Mouse (Mus musculus) forebrain, embryonic 12.5 days (tissue): ENCODE data around the gene Trim62. TPM values are rescaled to one million over a fixed set of nuclear protein-coding genes. Genes with fewer than 3 reads are reported as not detected.
A peak's percentile ranks its signal among the peaks of the same experiment; 100 is the strongest.
"Not testable (repeated sequence)": the region's sequence is repeated elsewhere in the genome, so short reads cannot be mapped to it uniquely, and the experiment has no call there.

ENCODE experiments used
- ATAC-seq: fragments of 200-750 bp; cut with Nextera tagmentation; 2 replicates; pipeline ENCODE4 v1.8.0; 2017; ENCODE audit warnings: moderate TSS enrichment; ENCODE audit not compliant: low FRiP score
- H3K27ac ChIP-seq: fragments of 300-500 bp; sonication (generic); 2 replicates; pipeline ENCODE4 v1.5.1; 2016; ENCODE audit warnings: mild to moderate bottlenecking
- H3K27me3 ChIP-seq: fragments of 300-500 bp; sonication (generic); 2 replicates; pipeline ENCODE4 v1.6.1; 2016; ENCODE audit warnings: mild to moderate bottlenecking
- H3K36me3 ChIP-seq: fragments of 300-500 bp; sonication (generic); replicated peaks from 2 replicates; pipeline ENCODE4 v1.6.1; 2016; ENCODE audit warnings: mild to moderate bottlenecking
- H3K4me1 ChIP-seq: fragments of 300-500 bp; sonication (generic); 2 replicates; pipeline ENCODE4 v1.6.1; 2016
- H3K4me2 ChIP-seq: fragments of 300-500 bp; sonication (generic); 2 replicates; pipeline ENCODE4 v1.6.1; 2016; ENCODE audit warnings: mild to moderate bottlenecking, moderate library complexity
- H3K4me3 ChIP-seq: fragments of 300-500 bp; sonication (generic); replicated peaks from 2 replicates; pipeline ENCODE4 v1.5.1; 2016; ENCODE audit warnings: mild to moderate bottlenecking
- H3K9ac ChIP-seq: fragments of 300-500 bp; sonication (generic); 2 replicates; pipeline ENCODE4 v1.6.1; 2016; ENCODE audit warnings: mild to moderate bottlenecking
- H3K9me3 ChIP-seq: fragments of 300-500 bp; sonication (generic); 2 replicates; pipeline ENCODE4 v1.6.1; 2016
- WGBS: fragments of 180-500 bp; shearing (Covaris S2); methylation state at CpG from one replicate; pipeline ENCODE4 v1.1.7; 2016; 5-methylcytosine and 5-hydroxymethylcytosine counted together
- polyA plus RNA-seq: library from polyadenylated mRNA; unstranded; fragments of >200 nt; fragmentation: Nextera tagmentation; extraction: Ambion mirVana; gene quantifications from 2 replicates; pipeline ENCODE4 v1.2.1, GENCODE M21; 2016

The Trim62 gene
- polyA plus RNA-seq, 1 experiment from 2014 or later = 12.6 TPM

- H3K27ac ChIP-seq, ATAC-seq, H3K4me1 ChIP-seq, H3K4me2 ChIP-seq, H3K4me3 ChIP-seq, H3K36me3 ChIP-seq, H3K27me3 ChIP-seq, H3K9ac ChIP-seq, H3K9me3 ChIP-seq: not testable (repeated sequence)
Observed at GRCm38 (mm10) chr4:128858226-128858625, 25.2 kb upstream of the Trim62 start.

DNA sequence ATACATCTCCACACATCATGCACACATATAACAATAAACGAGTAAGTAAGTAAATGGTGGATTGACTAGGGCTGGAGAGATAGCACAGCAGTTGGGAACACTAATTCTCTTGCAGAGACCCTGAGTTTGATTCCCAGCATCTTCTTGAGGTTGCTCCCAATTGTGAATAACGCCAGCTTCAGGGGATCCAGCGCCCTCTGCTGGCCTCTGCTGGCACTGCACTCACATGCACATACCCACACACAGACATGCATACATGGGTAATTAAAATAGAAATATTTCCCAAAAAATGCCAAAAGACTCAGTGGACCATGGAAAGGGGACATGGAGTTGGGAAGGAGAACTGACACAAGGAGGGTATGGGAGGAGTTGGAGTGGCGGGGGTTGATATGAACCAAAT, 24.5 kb upstream of the Trim62 start:
- Histone ChIP-seq H3K9ac (no peak overlapping the region), H3K4me1 (peaks cover 4% of the 10 kb centered on the region; the same call in 1 of the 2 replicates), H3K27ac (no peak overlapping the region), H3K27me3 (no peaks in the 10 kb centered on the region), H3K9me3 (peaks cover 2% of the 10 kb centered on the region; the same call in 1 of the 2 replicates), H3K4me3 (no peak overlapping the region), H3K4me2 (no peak overlapping the region), H3K36me3 (no peaks in the 10 kb centered on the region)
- no peak for ATAC-seq
- WGBS = 71% methylated on average over 4 of the region's 4 CpGs

- Histone ChIP-seq H3K9me3 (no peaks in the 10 kb centered on the region), H3K36me3 (no peaks in the 10 kb centered on the region), H3K4me1 (peaks cover 9% of the 10 kb centered on the region), H3K9ac (no peak overlapping the region), H3K27me3 (peaks cover 10% of the 10 kb centered on the region), H3K4me2 (no peak overlapping the region), H3K27ac (peak overlapping the region; percentile 21; the same call in 1 of the 2 replicates), H3K4me3 (no peak overlapping the region)
- 61% methylated on average over 19 of the region's 19 CpGs for WGBS
- ATAC-seq = no peak
Observed at GRCm38 (mm10) chr4:128872992-128873391, 10.4 kb upstream of the Trim62 start.

GRCm38 (mm10) chr4:128874062-128874461, 9.3 kb upstream of the Trim62 start:
- H3K4me3 ChIP-seq = no peak overlapping the region
- H3K27me3 ChIP-seq = peaks cover 14% of the 10 kb centered on the region
- no peaks in the 10 kb centered on the region for H3K9me3 ChIP-seq
- WGBS = 96% methylated on average over 17 of the region's 17 CpGs
- H3K36me3 ChIP-seq = no peaks in the 10 kb centered on the region
- H3K27ac ChIP-seq = no peak overlapping the region
- peaks cover 18% of the 10 kb centered on the region for H3K4me1 ChIP-seq
- ATAC-seq = no peak
- no peak overlapping the region for H3K4me2 ChIP-seq
- H3K9ac ChIP-seq = no peak overlapping the region

GRCm38 (mm10) chr4:128875439-128875838, 7.9 kb upstream of the Trim62 start:
- no peak overlapping the region for H3K4me2 ChIP-seq
- no peak for ATAC-seq
- WGBS = 93% methylated on average over 11 of the region's 11 CpGs
- H3K27ac ChIP-seq = no peak overlapping the region
- H3K4me1 ChIP-seq = peaks cover 27% of the 10 kb centered on the region
- no peaks in the 10 kb centered on the region for H3K9me3 ChIP-seq
- H3K36me3 ChIP-seq = no peaks in the 10 kb centered on the region
- H3K4me3 ChIP-seq = no peak overlapping the region
- peaks cover 14% of the 10 kb centered on the region for H3K27me3 ChIP-seq
- H3K9ac ChIP-seq = no peak overlapping the region

- H3K36me3 ChIP-seq = no peaks in the 10 kb centered on the region
- no peaks in the 10 kb centered on the region for H3K9me3 ChIP-seq
- H3K27ac ChIP-seq = peak overlapping the region; percentile 53
- H3K4me3 ChIP-seq = no peak overlapping the region
- WGBS = 9% methylated on average over 6 of the region's 6 CpGs
- peaks cover 27% of the 10 kb centered on the region for H3K4me1 ChIP-seq
- H3K27me3 ChIP-seq = peaks cover 18% of the 10 kb centered on the region
- no peak overlapping the region for H3K9ac ChIP-seq
- peak; percentile 41; the same call in 1 of the 2 replicates for ATAC-seq
- no peak overlapping the region for H3K4me2 ChIP-seq
Observed at GRCm38 (mm10) chr4:128877520-128877919, 5.9 kb upstream of the Trim62 start.

DNA sequence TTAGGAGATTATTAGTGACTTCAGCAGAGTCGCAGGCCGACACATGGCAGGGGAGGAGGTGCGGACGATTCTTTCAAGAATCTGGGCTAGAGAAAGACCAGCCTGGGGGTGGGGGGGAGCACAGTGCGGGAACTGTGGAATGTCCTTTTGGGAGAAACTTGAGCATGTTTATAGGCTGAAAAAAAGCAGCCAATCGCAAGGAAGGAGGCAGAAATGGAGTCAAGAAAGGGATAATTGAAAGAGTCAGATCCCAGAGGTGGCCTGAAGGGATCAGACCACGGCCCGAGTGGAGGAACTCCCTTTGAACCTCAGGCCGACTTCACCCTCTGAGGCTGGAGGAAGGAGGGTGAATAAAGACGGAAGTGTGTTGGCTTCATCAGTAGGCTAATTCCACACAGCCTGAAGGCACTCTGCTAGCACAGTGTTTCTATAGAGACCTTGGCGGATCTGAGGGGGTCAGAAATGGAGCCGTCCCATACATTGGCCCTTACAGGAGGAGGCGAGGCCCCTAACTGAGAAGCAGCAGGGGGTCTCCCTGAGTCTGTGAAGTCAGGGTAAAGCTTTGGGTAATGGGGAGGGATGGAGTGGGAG, 4.4 kb upstream of the Trim62 start:
- Histone ChIP-seq H3K4me1 (peaks cover 33% of the 10 kb centered on the region), H3K27me3 (peaks cover 18% of the 10 kb centered on the region), H3K4me2 (peak overlapping the region; percentile 33; the same call in 1 of the 2 replicates), H3K9ac (no peak overlapping the region), H3K27ac (peak overlapping the region; percentile 63; the same call in 1 of the 2 replicates), H3K36me3 (no peaks in the 10 kb centered on the region), H3K9me3 (no peaks in the 10 kb centered on the region), H3K4me3 (no peak overlapping the region)
- ATAC-seq = 0 out of 2 replicates have a peak, but pooled peaks have one; percentile 19
- 4% methylated on average over 13 of the region's 13 CpGs for WGBS

DNA sequence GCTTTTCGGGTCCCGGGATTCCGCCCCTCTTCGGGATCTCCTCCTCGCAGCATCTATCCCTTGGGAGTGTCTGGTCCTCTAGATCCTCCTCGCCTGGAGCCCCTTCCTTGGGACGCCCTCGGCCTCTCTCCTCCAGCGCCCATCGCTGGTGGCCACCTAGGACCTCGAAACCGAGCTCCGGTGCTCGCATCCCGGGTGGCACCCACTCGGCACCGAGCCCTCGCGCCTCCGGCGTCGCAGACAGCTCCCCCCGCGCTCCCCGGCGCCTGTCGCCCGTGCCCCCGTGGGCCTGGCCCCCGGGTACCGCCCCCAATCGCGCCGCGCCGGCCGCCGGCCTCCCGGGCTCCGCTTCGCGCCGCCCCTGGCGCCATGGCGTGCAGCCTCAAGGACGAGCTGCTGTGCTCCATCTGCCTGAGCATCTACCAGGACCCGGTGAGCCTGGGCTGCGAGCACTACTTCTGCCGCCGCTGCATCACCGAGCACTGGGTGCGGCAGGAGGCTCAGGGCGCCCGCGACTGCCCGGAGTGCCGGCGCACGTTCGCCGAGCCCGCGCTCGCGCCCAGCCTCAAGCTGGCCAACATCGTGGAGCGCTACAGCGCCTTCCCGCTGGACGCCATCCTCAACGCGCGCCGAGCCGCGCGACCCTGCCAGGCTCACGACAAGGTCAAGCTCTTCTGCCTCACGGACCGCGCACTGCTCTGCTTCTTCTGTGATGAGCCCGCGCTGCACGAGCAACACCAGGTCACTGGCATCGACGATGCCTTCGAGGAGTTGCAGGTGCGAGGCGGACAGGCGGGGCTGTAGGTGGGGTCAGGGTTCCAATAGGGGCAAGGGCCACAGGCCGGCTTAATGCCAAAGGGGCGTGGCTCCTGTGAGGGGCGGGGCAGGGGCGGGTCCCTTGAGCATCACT, 676 bp downstream of the Trim62 start:
- H3K36me3 ChIP-seq = no peaks in the 10 kb centered on the region
- ATAC-seq = peak; percentile 70
- peak overlapping the region; percentile 73 for H3K4me3 ChIP-seq
- peak overlapping the region; percentile 57 for H3K27ac ChIP-seq
- WGBS = under 1% methylated on average over 92 of the region's 94 CpGs
- peaks cover 19% of the 10 kb centered on the region for H3K27me3 ChIP-seq
- H3K4me2 ChIP-seq = peak overlapping the region; percentile 98
- peaks cover 5% of the 10 kb centered on the region; the same call in 1 of the 2 replicates for H3K9me3 ChIP-seq
- H3K9ac ChIP-seq = peak overlapping the region; percentile 74
- peaks cover 44% of the 10 kb centered on the region for H3K4me1 ChIP-seq

GRCm38 (mm10) chr4:128884711-128885095, 1.3 kb downstream of the Trim62 start:
- peaks cover 5% of the 10 kb centered on the region; the same call in 1 of the 2 replicates for H3K9me3 ChIP-seq
- peak overlapping the region; percentile 74; the same call in 1 of the 2 replicates for H3K9ac ChIP-seq
- WGBS = 55% methylated on average over 5 of the region's 5 CpGs
- H3K4me3 ChIP-seq = peak overlapping the region; percentile 73
- H3K4me2 ChIP-seq = peak overlapping the region; percentile 98
- H3K27me3 ChIP-seq = peaks cover 19% of the 10 kb centered on the region
- H3K36me3 ChIP-seq = no peaks in the 10 kb centered on the region
- peaks cover 38% of the 10 kb centered on the region for H3K4me1 ChIP-seq
- no peak overlapping the region for H3K27ac ChIP-seq
- ATAC-seq = peak; percentile 42; the same call in 1 of the 2 replicates

GRCm38 (mm10) chr4:128885540-128885939, 2.2 kb downstream of the Trim62 start:
- no peak overlapping the region for H3K27ac ChIP-seq
- H3K36me3 ChIP-seq = no peaks in the 10 kb centered on the region
- peaks cover 5% of the 10 kb centered on the region; the same call in 1 of the 2 replicates for H3K9me3 ChIP-seq
- no peak overlapping the region for H3K4me2 ChIP-seq
- no peak overlapping the region for H3K9ac ChIP-seq
- ATAC-seq = no peak
- H3K4me3 ChIP-seq = no peak overlapping the region
- H3K27me3 ChIP-seq = peaks cover 19% of the 10 kb centered on the region
- peaks cover 36% of the 10 kb centered on the region for H3K4me1 ChIP-seq
- 95% methylated on average over 8 of the region's 8 CpGs for WGBS

DNA sequence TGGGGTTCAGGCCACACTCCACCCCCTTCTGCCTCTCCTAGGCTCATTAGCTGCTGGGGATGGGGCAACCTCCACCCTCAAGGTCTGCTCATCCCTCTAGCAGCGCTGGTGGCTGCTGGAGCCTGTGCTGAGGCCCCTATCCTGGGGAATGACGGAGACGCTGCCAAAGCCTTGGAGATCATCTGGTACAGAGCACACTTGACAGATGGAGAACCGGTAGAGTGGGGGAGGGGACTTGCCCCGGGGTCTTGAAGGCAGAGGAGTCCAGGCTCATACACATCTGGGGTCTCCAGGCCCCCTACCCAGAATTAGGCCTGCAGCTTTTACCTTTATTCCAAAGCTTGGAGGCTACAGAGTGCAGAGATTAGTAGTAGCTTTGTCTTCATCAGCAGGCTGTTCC, 3.2 kb downstream of the Trim62 start:
- whole genome bisulfite sequencing = 63% methylated on average over 5 of the region's 5 CpGs
- H3K4me2 ChIP-seq = peak overlapping the region; percentile 6; the same call in 1 of the 2 replicates
- H3K9ac ChIP-seq = no peak overlapping the region
- H3K9me3 ChIP-seq = peaks cover 5% of the 10 kb centered on the region; the same call in 1 of the 2 replicates
- H3K4me1 ChIP-seq = peaks cover 39% of the 10 kb centered on the region
- H3K4me3 ChIP-seq = no peak overlapping the region
- no peaks in the 10 kb centered on the region for H3K36me3 ChIP-seq
- H3K27ac ChIP-seq = 0 out of 2 replicates have a peak overlapping the region, but pooled peaks have one; percentile 25
- peaks cover 19% of the 10 kb centered on the region for H3K27me3 ChIP-seq
- ATAC-seq = no peak

- ATAC-seq = no peak
- Histone ChIP-seq H3K4me1 (peaks cover 39% of the 10 kb centered on the region), H3K4me3 (no peak overlapping the region), H3K4me2 (no peak overlapping the region), H3K9ac (no peak overlapping the region), H3K27ac (0 out of 2 replicates have a peak overlapping the region, but pooled peaks have one; percentile 25), H3K36me3 (no peaks in the 10 kb centered on the region), H3K27me3 (peaks cover 18% of the 10 kb centered on the region), H3K9me3 (peaks cover 5% of the 10 kb centered on the region; the same call in 1 of the 2 replicates)
- 75% methylated on average over 10 of the region's 10 CpGs for WGBS
Observed at GRCm38 (mm10) chr4:128887026-128887425, 3.6 kb downstream of the Trim62 start.
